Mouse (Mus musculus) ES-Bruce4 (cell line): Measurements from ENCODE around the gene Tldc2. TPM values are rescaled to one million over a fixed set of nuclear protein-coding genes. Genes with fewer than 3 reads are reported as not detected.

Source experiments
- H3K27ac ChIP-seq: 2 replicates; pipeline ENCODE4 v1.5.1; 2012; ENCODE audit warnings: low read length, inconsistent platforms; ENCODE audit not compliant: insufficient read depth
- H3K27me3 ChIP-seq: 2 replicates; pipeline ENCODE4 v1.6.1; 2012; ENCODE audit warnings: mild to moderate bottlenecking, low read length, inconsistent platforms; ENCODE audit not compliant: control insufficient read depth, poor library complexity, insufficient read depth, severe bottlenecking
- H3K36me3 ChIP-seq: 2 replicates; pipeline ENCODE4 v1.6.1; 2012; ENCODE audit warnings: inconsistent platforms, mild to moderate bottlenecking, low read length, moderate library complexity; ENCODE audit not compliant: control insufficient read depth, poor library complexity, insufficient read depth, severe bottlenecking
- H3K4me1 ChIP-seq: one replicate; pipeline ENCODE4 v1.8.1; 2011; ENCODE audit warnings: low read length; ENCODE audit not compliant: control insufficient read depth, insufficient read depth
- H3K4me3 ChIP-seq: 2 replicates; pipeline ENCODE4 v1.5.1; 2011; ENCODE audit warnings: low read depth, mild to moderate bottlenecking, low read length
- H3K9ac ChIP-seq: 2 replicates; pipeline ENCODE4 v1.6.1; 2012; ENCODE audit warnings: low read depth, mild to moderate bottlenecking, inconsistent platforms; ENCODE audit not compliant: poor library complexity, severe bottlenecking
- H3K9me3 ChIP-seq: replicated peaks from 2 replicates; pipeline ENCODE4 v1.6.1; 2012; ENCODE audit warnings: mild to moderate bottlenecking, low read length, inconsistent platforms; ENCODE audit not compliant: control insufficient read depth, poor library complexity, insufficient read depth, severe bottlenecking
- CTCF ChIP-seq: IDR thresholded peaks from one replicate; pipeline ENCODE4 v1.8.1; 2011; ENCODE audit warnings: low read depth, low read length
- EP300 ChIP-seq: IDR thresholded peaks from 2 replicates; pipeline ENCODE4 v1.6.1; 2011; ENCODE audit warnings: low read depth, low read length; ENCODE audit not compliant: insufficient read depth
- POLR2A ChIP-seq: IDR thresholded peaks from one replicate; pipeline ENCODE4 v1.8.1; 2011; ENCODE audit warnings: low read length; ENCODE audit not compliant: insufficient read depth
- polyA plus RNA-seq: library from polyadenylated mRNA; stranded (reverse); fragments of >200 nt; gene quantifications from 2 replicates; pipeline ENCODE4 v1.2.4, GENCODE M21; 2011; ENCODE audit warnings: low read depth; ENCODE audit not compliant: missing spikeins, insufficient read depth, insufficient read length

Tldc2 gene
- polyA plus RNA-seq, 1 experiment = not detected

- H3K9ac ChIP-seq = no peak overlapping the region
- no peaks in the 10 kb centered on the region for H3K27me3 ChIP-seq
- no peaks in the 10 kb centered on the region for H3K4me1 ChIP-seq
- no peaks in the 10 kb centered on the region for H3K9me3 ChIP-seq
- no peak overlapping the region for H3K4me3 ChIP-seq
- TF ChIP-seq EP300 (no peak), POLR2A (no peak), CTCF (no peak)
- no peak overlapping the region for H3K27ac ChIP-seq
- H3K36me3 ChIP-seq = peaks cover 13% of the 10 kb centered on the region
Observed at GRCm38 (mm10) chr2:157119075-157119474, 32.2 kb downstream of the Tldc2 start.

GRCm38 (mm10) chr2:157121766-157122165 lies 34.9 kb downstream of the Tldc2 start:
- H3K9me3 ChIP-seq = no peaks in the 10 kb centered on the region
- no peak overlapping the region for H3K9ac ChIP-seq
- TF ChIP-seq POLR2A = no peak
- TF ChIP-seq CTCF = no peak
- TF ChIP-seq EP300 = no peak
- no peaks in the 10 kb centered on the region for H3K27me3 ChIP-seq
- peaks cover 13% of the 10 kb centered on the region for H3K36me3 ChIP-seq
- H3K4me3 ChIP-seq = no peak overlapping the region
- H3K27ac ChIP-seq = no peak overlapping the region
- H3K4me1 ChIP-seq = no peaks in the 10 kb centered on the region

- no peak for TF ChIP-seq CTCF
- no peaks in the 10 kb centered on the region for H3K4me1 ChIP-seq
- no peak overlapping the region for H3K27ac ChIP-seq
- peaks cover 5% of the 10 kb centered on the region; the same call in 1 of the 2 replicates for H3K36me3 ChIP-seq
- no peaks in the 10 kb centered on the region for H3K9me3 ChIP-seq
- H3K9ac ChIP-seq = no peak overlapping the region
- no peaks in the 10 kb centered on the region for H3K27me3 ChIP-seq
- H3K4me3 ChIP-seq = no peak overlapping the region
Observed at GRCm38 (mm10) chr2:157125246-157125645, 38.4 kb downstream of the Tldc2 start.

GRCm38 (mm10) chr2:157127370-157127769 lies 40.5 kb downstream of the Tldc2 start:
- TF ChIP-seq EP300 (no peak), POLR2A (no peak), CTCF (no peak)
- no peak overlapping the region for H3K27ac ChIP-seq
- no peak overlapping the region for H3K4me3 ChIP-seq
- H3K9ac ChIP-seq = no peak overlapping the region
- H3K27me3 ChIP-seq = no peaks in the 10 kb centered on the region
- no peaks in the 10 kb centered on the region for H3K4me1 ChIP-seq
- H3K9me3 ChIP-seq = no peaks in the 10 kb centered on the region
- H3K36me3 ChIP-seq = no peaks in the 10 kb centered on the region

- Histone ChIP-seq H3K9ac (no peak overlapping the region), H3K4me1 (no peaks in the 10 kb centered on the region), H3K9me3 (no peaks in the 10 kb centered on the region), H3K36me3 (no peaks in the 10 kb centered on the region), H3K27ac (no peak overlapping the region), H3K4me3 (no peak overlapping the region), H3K27me3 (no peaks in the 10 kb centered on the region)
- peak; percentile 40 for TF ChIP-seq CTCF
- no peak for TF ChIP-seq EP300
Observed at GRCm38 (mm10) chr2:157128072-157128471, 41.2 kb downstream of the Tldc2 start.

- no peak overlapping the region for H3K9ac ChIP-seq
- no peak overlapping the region for H3K27ac ChIP-seq
- H3K4me3 ChIP-seq = no peak overlapping the region
- no peaks in the 10 kb centered on the region for H3K27me3 ChIP-seq
- no peaks in the 10 kb centered on the region for H3K36me3 ChIP-seq
- TF ChIP-seq EP300 (no peak), CTCF (no peak), POLR2A (no peak)
- H3K9me3 ChIP-seq = no peaks in the 10 kb centered on the region
- H3K4me1 ChIP-seq = no peaks in the 10 kb centered on the region
Observed at GRCm38 (mm10) chr2:157129096-157129495, 42.2 kb downstream of the Tldc2 start.
